Mouse (Mus musculus): ENCODE data around the gene Zfp462. TPM values are rescaled to one million over a fixed set of nuclear protein-coding genes. Genes with fewer than 3 reads are reported as not detected.
"Not testable (repeated sequence)": the region's sequence is repeated elsewhere in the genome, so short reads cannot be mapped to it uniquely, and the experiment has no call there.

Gene Zfp462
- polyA plus RNA-seq, 1 experiment from 2014 or later = 2.0 TPM

GRCm38 (mm10) chr4:54972827-54973560 lies 28.1 kb downstream of the Zfp462 start:
- H3K4me3 ChIP-seq = no peak overlapping the region
- no peak overlapping the region for H3K9ac ChIP-seq
- peaks cover 30% of the 10 kb centered on the region for H3K4me1 ChIP-seq (replicated peaks)
- H3K27me3 ChIP-seq = no peaks in the 10 kb centered on the region
- H3K27ac ChIP-seq = 0 out of 2 replicates have a peak overlapping the region, but pooled peaks have one; percentile 24
- no peaks in the 10 kb centered on the region for H3K9me3 ChIP-seq (replicated peaks)
- no peak overlapping the region for H3K4me2 ChIP-seq
- ATAC-seq (replicated peaks; ENCODE audit: insufficient number of reproducible peaks, insufficient read depth, low FRiP score, low read depth) = no peak
- H3K36me3 ChIP-seq = no peaks in the 10 kb centered on the region
- 58% methylated on average over 8 of the region's 8 CpGs for WGBS

GRCm38 (mm10) chr4:54979771-54980472 lies 35.1 kb downstream of the Zfp462 start:
- H3K4me3 ChIP-seq = no peak overlapping the region
- H3K27ac ChIP-seq = peak overlapping the region; percentile 54
- H3K4me1 ChIP-seq (replicated peaks) = peaks cover 23% of the 10 kb centered on the region
- WGBS = 37% methylated on average over 13 of the region's 13 CpGs
- no peaks in the 10 kb centered on the region for H3K36me3 ChIP-seq
- peak; percentile 66; the same call in 1 of the 2 replicates for ATAC-seq (replicated peaks; ENCODE audit: insufficient number of reproducible peaks, insufficient read depth, low FRiP score, low read depth)
- no peaks in the 10 kb centered on the region for H3K9me3 ChIP-seq (replicated peaks)
- no peaks in the 10 kb centered on the region for H3K27me3 ChIP-seq
- 0 out of 2 replicates have a peak overlapping the region, but pooled peaks have one; percentile 0 for H3K4me2 ChIP-seq
- H3K9ac ChIP-seq = no peak overlapping the region

GRCm38 (mm10) chr4:54984502-54984901 lies 39.7 kb downstream of the Zfp462 start:
- no peak overlapping the region for H3K4me3 ChIP-seq
- no peak overlapping the region for H3K9ac ChIP-seq
- no peak overlapping the region for H3K4me2 ChIP-seq
- H3K36me3 ChIP-seq = no peaks in the 10 kb centered on the region
- H3K4me1 ChIP-seq (replicated peaks) = peaks cover 12% of the 10 kb centered on the region
- H3K27ac ChIP-seq = no peak overlapping the region
- WGBS = 86% methylated on average over 2 of the region's 2 CpGs
- H3K27me3 ChIP-seq = no peaks in the 10 kb centered on the region
- no peak for ATAC-seq (replicated peaks; ENCODE audit: insufficient number of reproducible peaks, insufficient read depth, low FRiP score, low read depth)
- H3K9me3 ChIP-seq (replicated peaks) = no peaks in the 10 kb centered on the region

GRCm38 (mm10) chr4:54986671-54987070 lies 41.8 kb downstream of the Zfp462 start:
- Histone ChIP-seq H3K9ac (no peak overlapping the region), H3K4me1 (replicated peaks) (no peaks in the 10 kb centered on the region), H3K9me3 (replicated peaks) (no peaks in the 10 kb centered on the region), H3K4me3 (no peak overlapping the region), H3K36me3 (no peaks in the 10 kb centered on the region), H3K27ac (no peak overlapping the region), H3K4me2 (no peak overlapping the region), H3K27me3 (no peaks in the 10 kb centered on the region)
- ATAC-seq (replicated peaks; ENCODE audit: insufficient number of reproducible peaks, insufficient read depth, low FRiP score, low read depth) = no peak
- 75% methylated on average over 4 of the region's 4 CpGs for WGBS

- Histone ChIP-seq H3K4me2 (no peak overlapping the region), H3K27me3 (no peaks in the 10 kb centered on the region), H3K27ac (no peak overlapping the region), H3K36me3 (no peaks in the 10 kb centered on the region), H3K4me3 (no peak overlapping the region), H3K9me3 (replicated peaks) (no peaks in the 10 kb centered on the region), H3K9ac (no peak overlapping the region), H3K4me1 (replicated peaks) (no peaks in the 10 kb centered on the region)
- no peak for ATAC-seq (replicated peaks; ENCODE audit: insufficient number of reproducible peaks, insufficient read depth, low FRiP score, low read depth)
- 54% methylated on average over 3 of the region's 3 CpGs for WGBS
These were observed 42.4 kb downstream of the Zfp462 start for GRCm38 (mm10) chr4:54987256-54987655.

GRCm38 (mm10) chr4:54987926-54988325 lies 43.1 kb downstream of the Zfp462 start:
- Histone ChIP-seq H3K27me3 (no peaks in the 10 kb centered on the region), H3K9ac (no peak overlapping the region), H3K36me3 (no peaks in the 10 kb centered on the region), H3K4me2 (no peak overlapping the region), H3K27ac (no peak overlapping the region), H3K9me3 (replicated peaks) (no peaks in the 10 kb centered on the region), H3K4me1 (replicated peaks) (no peaks in the 10 kb centered on the region), H3K4me3 (no peak overlapping the region)
- WGBS = 98% methylated on average over 1 of the region's 1 CpGs
- no peak for ATAC-seq (replicated peaks; ENCODE audit: insufficient number of reproducible peaks, insufficient read depth, low FRiP score, low read depth)

- Histone ChIP-seq H3K27me3 (no peaks in the 10 kb centered on the region), H3K9me3 (replicated peaks) (no peaks in the 10 kb centered on the region), H3K4me2 (no peak overlapping the region), H3K27ac (no peak overlapping the region), H3K36me3 (no peaks in the 10 kb centered on the region), H3K4me3 (no peak overlapping the region), H3K9ac (no peak overlapping the region), H3K4me1 (replicated peaks) (no peaks in the 10 kb centered on the region)
- WGBS = 80% methylated on average over 5 of the region's 5 CpGs
- ATAC-seq (replicated peaks; ENCODE audit: insufficient number of reproducible peaks, insufficient read depth, low FRiP score, low read depth) = no peak
These were observed 47.1 kb downstream of the Zfp462 start for GRCm38 (mm10) chr4:54991973-54992372.

- ATAC-seq (replicated peaks; ENCODE audit: insufficient number of reproducible peaks, insufficient read depth, low FRiP score, low read depth); H3K36me3 ChIP-seq: not testable (repeated sequence)
These were observed 48.2 kb downstream of the Zfp462 start for GRCm38 (mm10) chr4:54993001-54993400.

GRCm38 (mm10) chr4:54995258-54995657 lies 50.4 kb downstream of the Zfp462 start:
- Histone ChIP-seq H3K27ac (no peak overlapping the region), H3K4me1 (replicated peaks) (peaks cover 1% of the 10 kb centered on the region; the same call in 1 of the 2 replicates), H3K27me3 (no peaks in the 10 kb centered on the region), H3K9me3 (replicated peaks) (no peaks in the 10 kb centered on the region), H3K4me2 (no peak overlapping the region), H3K9ac (no peak overlapping the region), H3K4me3 (no peak overlapping the region), H3K36me3 (no peaks in the 10 kb centered on the region)
- ATAC-seq (replicated peaks; ENCODE audit: insufficient number of reproducible peaks, insufficient read depth, low FRiP score, low read depth) = no peak
- WGBS = 43% methylated on average over 1 of the region's 1 CpGs

More at GRCm38 (mm10) chr4:54993001-54993400, 48.2 kb downstream of the Zfp462 start:
- H3K9me3 ChIP-seq (replicated peaks); H3K9ac ChIP-seq; H3K27ac ChIP-seq; H3K27me3 ChIP-seq; H3K4me1 ChIP-seq (replicated peaks); H3K4me2 ChIP-seq; H3K4me3 ChIP-seq: not testable (repeated sequence)

- no peaks in the 10 kb centered on the region for H3K27me3 ChIP-seq
- H3K4me1 ChIP-seq (replicated peaks) = peaks cover 9% of the 10 kb centered on the region
- no peaks in the 10 kb centered on the region for H3K36me3 ChIP-seq
- 43% methylated on average over 2 of the region's 2 CpGs for WGBS
- no peak for ATAC-seq (replicated peaks; ENCODE audit: insufficient number of reproducible peaks, insufficient read depth, low FRiP score, low read depth)
- no peak overlapping the region for H3K27ac ChIP-seq
- H3K4me3 ChIP-seq = no peak overlapping the region
- H3K9ac ChIP-seq = no peak overlapping the region
- no peak overlapping the region for H3K4me2 ChIP-seq
- H3K9me3 ChIP-seq (replicated peaks) = no peaks in the 10 kb centered on the region
These were observed 51.2 kb downstream of the Zfp462 start for GRCm38 (mm10) chr4:54996064-54996463.

GRCm38 (mm10) chr4:54998146-54998841 lies 53.4 kb downstream of the Zfp462 start:
- WGBS = 84% methylated on average over 9 of the region's 9 CpGs
- no peak overlapping the region for H3K4me3 ChIP-seq
- H3K36me3 ChIP-seq = no peaks in the 10 kb centered on the region
- no peak for ATAC-seq (replicated peaks; ENCODE audit: insufficient number of reproducible peaks, insufficient read depth, low FRiP score, low read depth)
- peaks cover 30% of the 10 kb centered on the region for H3K4me1 ChIP-seq (replicated peaks)
- H3K27me3 ChIP-seq = no peaks in the 10 kb centered on the region
- no peak overlapping the region for H3K4me2 ChIP-seq
- H3K27ac ChIP-seq = no peak overlapping the region
- H3K9ac ChIP-seq = no peak overlapping the region
- no peaks in the 10 kb centered on the region for H3K9me3 ChIP-seq (replicated peaks)

Measured in heart, embryonic 15.5 days (tissue).